Mouse (Mus musculus) ZHBTc4 (cell line): Measurements from ENCODE around the gene Epm2aip1.

Experiments
- DNase-seq: peaks from one replicate; pipeline ENCODE4 v3.0.0-alpha.2; 2011; ENCODE audit warnings: low read depth, low spot score

Gene Epm2aip1

DNA sequence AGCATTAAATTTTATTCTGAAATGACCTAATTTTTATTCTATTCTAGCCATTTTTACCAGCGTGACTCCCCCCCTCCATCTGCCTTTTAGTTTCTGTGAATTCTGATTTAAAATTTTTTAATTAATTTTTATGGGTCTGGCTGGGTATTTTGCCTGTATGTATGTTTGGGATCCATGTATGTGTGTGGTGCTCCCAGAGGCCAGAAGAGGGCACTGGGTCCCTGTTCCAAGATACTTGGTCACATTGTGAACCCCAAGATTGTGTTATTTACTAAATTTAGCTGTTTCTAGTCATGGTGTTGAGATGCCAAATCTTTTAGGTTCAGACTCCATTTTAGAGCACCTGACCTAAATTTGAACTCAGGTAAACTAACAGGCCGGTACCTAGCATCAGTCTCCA lies 14.7 kb downstream of the Epm2aip1 start:
- DNase-seq, result no peak

DNA sequence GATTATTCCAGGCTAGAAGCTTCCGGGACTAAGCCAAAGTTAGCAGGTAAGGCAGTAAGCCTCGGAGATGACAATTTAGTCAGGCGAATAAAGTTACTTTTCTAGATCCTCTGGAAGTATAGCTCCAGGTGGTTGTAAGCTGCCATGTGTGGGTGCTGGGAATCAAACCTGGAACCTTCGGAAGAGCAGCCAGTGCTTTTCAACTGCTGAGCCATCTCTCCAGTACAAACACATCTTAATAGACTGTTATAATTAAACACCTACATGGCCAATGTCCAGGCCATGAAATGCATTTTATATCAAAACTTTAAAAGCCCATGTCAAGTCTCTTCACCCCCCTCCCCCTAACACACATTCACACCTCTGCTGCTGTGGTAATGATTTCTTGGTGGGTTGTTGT lies 16.2 kb downstream of the Epm2aip1 start:
- no peak for DNase-seq

GRCm38 (mm10) chr9:111289294-111289831 lies 17.6 kb downstream of the Epm2aip1 start:
- peak; percentile 84 for DNase-seq

DNA sequence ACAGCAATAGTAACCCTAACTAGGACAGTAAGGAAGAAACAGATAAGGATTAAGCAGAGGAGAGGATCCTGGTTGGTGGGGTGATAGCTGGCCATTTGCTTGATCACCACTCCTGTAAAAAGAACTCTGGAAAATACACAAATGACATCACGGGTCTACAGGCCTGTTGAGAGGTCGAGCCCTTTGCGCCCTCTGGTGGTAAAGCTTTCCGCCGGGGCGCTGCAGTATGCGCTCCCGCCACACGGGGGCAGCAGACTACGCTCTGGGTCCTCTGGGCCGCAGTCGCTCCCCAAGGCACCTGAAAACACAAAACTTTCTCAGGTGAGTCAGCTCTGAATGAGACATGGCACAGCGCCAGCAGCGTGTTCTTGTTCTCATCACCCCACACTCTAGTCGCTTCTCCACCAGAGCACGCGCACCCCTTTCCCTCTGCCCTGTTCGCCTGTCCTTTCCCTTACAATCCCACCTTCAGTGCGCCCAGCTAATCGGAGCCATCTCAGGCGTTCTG lies 18.2 kb downstream of the Epm2aip1 start:
- DNase-seq, result peak; percentile 96

DNA sequence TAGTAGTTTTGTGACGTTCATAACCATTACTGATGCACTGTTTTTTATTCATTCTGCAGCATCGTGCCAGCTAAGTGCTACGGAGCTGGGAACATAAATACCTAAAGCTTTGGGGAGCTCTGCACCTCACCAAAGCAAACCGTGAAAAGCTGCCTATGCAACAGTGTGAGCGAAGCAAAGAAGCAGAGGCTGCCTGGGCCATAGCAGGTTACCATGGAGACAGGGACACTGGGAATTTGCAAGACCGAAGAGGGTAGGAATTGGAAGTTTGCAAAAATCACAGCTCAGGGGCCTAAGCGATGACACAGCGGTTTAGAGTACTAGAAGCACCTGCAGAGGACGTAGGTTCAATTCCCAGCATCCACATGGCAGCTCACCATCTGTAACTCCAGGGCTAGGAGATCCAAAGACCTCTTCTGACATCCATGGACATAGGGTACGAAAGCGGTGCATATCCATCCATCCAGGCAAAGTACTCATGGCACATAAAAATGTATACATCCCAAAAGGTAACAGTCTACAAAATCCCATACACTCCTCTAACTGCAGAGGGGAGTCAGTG lies 18.9 kb downstream of the Epm2aip1 start:
- DNase-seq, result peak; percentile 43

GRCm38 (mm10) chr9:111293234-111293633 lies 21.5 kb downstream of the Epm2aip1 start:
- no peak for DNase-seq

- peak; percentile 71 for DNase-seq
These were observed 23.2 kb downstream of the Epm2aip1 start for GRCm38 (mm10) chr9:111294911-111295310.

- DNase-seq, result peak; percentile 46
These were observed 23.6 kb downstream of the Epm2aip1 start for GRCm38 (mm10) chr9:111295323-111295722.

DNA sequence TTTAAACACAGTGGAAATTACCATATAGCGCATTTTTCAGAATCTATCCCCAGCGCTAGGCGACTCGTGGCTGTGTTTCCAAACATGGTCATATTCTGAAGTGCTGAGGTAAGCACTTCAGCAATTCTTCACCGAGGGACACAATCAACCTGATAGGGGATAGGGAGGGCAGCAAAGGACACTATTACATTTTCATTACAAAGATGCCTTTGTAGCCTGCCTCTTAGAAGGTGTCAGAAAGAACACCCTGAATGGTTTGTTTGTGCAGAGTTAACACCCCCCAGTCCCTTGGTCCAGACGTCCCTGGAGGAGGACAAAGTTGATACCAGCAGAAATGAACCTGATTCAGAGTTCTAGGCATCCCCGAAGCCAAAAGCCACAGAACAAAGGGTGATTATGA lies 24.7 kb downstream of the Epm2aip1 start:
- DNase-seq, result no peak

- DNase-seq, result no peak
These were observed 26.9 kb downstream of the Epm2aip1 start for GRCm38 (mm10) chr9:111298606-111299005.

- no peak for DNase-seq
These were observed 30.6 kb downstream of the Epm2aip1 start for GRCm38 (mm10) chr9:111302196-111302831.

DNA sequence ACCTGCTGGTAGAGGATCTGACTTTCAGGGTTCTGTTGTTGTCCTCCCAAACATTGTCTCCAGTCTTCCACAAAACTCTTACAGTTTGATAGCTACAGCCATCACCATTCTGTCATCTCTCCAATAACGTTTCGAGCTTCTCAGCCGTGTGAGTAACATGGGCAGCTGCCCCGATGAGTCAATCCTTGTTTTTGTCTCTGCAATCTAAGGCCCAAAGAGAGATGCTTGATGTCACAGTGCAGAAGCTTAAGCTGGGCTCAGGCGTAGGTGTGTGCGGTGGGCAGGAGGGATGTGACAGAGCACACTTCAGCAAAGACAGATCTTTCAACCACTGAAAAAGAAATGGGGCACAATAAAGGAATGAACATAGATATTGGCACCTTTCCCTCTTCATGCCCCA lies 32.3 kb downstream of the Epm2aip1 start:
- no peak for DNase-seq

DNA sequence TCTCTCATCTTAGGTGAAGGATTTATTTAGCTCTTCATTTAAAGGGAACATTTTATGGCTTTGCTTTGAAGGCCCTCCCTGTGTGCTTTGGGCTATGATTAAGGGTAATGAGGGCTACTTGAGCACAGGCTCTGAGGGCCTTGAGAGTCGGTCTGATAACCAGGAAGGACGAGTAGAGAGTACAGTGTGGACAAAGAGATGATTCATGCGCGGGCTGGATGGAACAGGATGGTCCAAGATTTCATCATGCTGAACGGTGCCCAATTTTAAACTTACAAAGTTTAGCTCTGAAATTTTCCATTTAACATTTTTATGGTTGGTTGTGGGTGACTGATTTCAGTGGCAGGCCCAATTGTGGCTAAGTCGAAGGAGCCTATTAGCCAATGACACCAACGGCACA lies 34.4 kb downstream of the Epm2aip1 start:
- no peak for DNase-seq

DNA sequence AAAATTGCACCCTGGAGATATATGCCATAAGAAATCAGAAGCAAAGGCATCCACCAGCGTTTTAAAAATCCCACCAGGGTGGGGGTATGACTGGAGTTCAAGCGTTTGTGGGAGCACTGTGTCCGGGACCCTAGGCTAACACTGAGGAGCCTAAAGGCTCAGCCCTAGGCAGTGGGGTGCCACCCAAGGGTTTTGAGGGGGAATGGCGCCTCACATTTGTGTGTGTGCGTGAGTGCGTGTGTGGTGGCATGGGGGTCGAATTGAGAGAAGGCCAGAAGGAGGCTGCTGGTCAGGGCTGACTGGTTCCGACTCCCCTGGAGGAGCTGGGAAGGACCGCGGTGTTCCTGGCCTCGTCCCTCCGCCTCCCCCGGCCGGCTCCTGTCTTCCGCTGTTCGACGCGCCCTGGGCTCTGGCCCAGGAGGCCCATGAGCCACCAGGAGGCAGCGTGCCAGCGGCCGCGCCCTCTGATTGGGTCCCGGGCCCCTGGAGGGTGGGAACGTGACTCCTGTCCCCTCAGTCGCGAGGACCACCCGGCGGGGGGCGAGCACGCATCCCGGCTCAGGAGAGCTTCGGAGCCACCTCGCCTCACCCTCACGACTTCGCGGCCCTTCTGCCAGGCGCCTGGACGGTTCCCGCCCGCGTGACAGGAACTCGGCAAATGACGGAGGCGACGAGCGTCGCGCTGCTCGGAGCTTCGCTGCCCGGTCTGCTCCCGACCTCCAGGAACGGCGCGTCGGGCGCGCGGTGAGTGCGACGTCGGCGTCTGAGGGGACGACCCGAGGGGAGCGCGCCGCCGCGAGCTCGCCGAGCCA lies 39.5 kb downstream of the Epm2aip1 start, which contains the start of gene Trank1:
Gene Trank1, plus strand, starts transcription at position 709 of the 812 bp plus-strand sequence.
- peak; percentile 68 for DNase-seq

DNA sequence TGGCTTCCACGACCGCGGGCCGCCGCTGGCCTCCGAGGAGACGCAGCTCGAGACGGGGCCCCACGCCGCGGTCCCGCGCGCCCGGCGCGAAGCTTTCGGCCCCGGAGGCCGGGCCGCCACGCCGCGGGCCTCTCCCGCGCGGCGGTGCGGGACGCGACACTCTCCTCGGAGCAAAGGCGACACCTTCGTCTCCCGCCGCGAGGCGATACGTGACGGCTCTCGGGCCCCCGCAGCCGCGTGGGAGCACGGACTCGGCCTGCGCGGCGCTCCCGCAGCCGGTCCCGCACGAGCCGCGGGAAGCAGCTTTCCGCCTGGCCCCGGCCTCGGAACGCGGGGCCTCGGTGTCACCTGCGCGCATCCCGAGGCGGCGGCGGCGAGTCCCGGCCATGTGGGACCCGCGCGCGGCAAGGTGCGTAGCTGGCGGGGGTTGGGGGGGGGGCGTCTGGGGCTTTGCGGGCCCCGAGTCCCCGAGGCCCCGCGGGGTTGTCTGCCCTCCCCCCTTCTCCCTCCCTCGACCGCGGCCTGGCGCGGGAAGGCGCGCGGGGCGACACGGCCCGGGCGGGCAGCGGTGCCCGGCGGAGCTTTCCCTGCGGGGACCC lies 40.2 kb downstream of the Epm2aip1 start:
- peak; percentile 24 for DNase-seq

DNA sequence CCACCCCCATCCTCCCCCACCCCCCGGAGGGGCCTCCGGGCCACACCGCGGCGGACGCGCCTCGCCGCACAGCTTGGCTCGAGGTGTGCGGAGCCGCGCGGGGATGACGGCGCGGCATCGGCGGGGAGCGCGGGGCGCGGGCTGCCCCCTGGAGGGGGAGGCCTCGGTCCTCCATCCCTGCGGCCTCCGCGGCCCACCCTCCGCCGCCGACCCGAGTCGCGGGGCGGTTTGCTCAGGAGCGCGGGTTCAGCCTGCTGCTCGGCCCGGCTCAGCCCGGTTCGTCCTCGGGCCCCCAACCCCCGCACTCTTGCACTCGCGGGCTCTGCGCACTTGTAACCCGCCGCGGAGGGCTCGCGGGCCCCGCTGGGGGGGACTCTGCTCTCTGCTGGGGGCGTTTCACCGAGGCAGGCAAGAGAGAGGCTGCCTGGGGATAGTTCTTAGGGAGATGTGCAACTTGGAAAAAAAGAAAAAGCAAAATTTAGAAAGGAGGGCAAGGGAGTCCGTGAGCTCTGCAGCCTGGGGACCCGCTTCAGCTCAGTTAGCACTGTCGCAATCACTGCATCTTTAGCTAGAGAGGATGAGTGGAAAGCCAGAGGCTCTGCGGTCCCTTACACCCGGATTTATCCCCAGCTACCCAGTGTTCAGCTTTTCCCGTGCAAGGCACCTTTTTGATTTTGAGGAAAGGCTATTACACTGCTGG lies 40.9 kb downstream of the Epm2aip1 start:
- peak; percentile 55 for DNase-seq

DNA sequence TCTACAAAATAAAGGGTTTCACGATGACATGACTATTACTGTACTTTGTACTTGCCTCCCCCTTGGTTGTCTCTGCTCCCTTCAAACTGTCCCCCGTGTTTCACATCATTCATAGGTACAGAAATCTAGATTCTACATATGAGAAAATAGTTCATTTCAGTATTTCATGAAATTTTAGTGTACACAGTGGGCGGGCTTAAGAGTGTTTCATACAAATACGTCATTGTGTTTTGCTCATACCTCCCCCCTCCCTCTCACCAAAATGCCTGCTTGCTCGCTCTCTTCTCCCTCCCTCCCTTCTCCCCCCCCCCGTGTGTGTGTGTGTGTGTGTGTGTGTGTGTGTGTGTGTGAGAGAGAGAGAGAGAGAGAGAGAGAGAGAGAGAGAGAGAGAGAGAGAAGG lies 41.6 kb downstream of the Epm2aip1 start:
- no peak for DNase-seq

GRCm38 (mm10) chr9:111313793-111314192 lies 42.1 kb downstream of the Epm2aip1 start:
- no peak for DNase-seq

- peak; percentile 86 for DNase-seq
These were observed 42.5 kb downstream of the Epm2aip1 start for GRCm38 (mm10) chr9:111314219-111314618.

DNA sequence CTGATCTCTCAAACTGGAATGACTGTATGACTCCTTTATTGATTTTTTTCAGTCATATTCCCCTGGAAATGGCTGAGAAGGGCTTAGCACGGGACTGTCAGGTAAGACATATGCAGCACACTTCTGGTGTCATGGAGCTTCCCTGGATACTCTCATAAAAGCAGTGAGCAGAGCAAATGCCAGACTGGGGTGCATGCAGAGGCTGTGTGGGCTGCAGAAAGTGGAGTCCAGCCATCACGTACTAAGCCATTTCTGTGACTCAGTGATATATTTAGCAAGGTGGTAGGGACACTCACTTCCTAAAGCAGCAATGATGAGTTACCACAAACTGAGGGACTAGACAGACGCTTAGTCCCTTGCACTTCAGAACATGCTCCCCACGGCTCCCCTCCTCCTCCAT lies 49.2 kb downstream of the Epm2aip1 start:
- DNase-seq, result no peak

GRCm38 (mm10) chr9:111324881-111325280 lies 53.2 kb downstream of the Epm2aip1 start:
- no peak for DNase-seq
